Mouse (Mus musculus): Measurements from ENCODE around the gene Bag5.
"Not testable (repeated sequence)": the region's sequence is repeated elsewhere in the genome, so short reads cannot be mapped to it uniquely, and the experiment has no call there.

Bag5 gene

DNA sequence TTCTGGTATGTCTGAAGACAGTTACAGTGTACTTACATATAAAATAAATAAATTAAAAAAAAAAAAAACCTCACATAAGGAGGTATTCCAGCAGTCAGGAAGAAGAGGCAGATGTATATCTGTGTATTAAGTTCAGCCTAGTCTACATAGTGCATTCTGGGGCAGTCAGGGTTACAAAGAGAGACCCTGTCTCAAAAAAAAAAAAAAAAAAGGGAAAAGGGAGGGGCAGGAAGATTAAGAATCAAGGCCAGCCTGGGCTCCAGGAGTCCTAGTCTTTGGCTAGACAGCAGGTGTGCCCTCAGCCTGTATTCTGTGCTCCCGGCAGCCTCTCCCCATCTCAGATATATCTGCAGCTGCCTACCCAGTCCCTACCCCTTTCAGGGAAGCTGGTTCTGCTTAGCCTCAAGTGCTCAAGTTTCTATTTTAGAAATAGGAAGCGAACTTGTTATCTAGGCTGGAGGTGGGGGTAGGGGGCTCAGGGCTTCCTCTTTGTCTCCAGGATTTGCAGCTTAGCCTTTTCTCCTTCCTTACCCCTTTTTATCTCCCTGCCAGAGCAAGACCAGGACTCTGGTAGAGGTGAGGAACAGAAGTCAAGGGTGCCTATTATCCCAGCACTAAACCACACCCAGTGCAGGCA is 38.1 kb downstream of the Bag5 start:
- DNase-seq (ENCODE audit: low read depth), result no peak

DNA sequence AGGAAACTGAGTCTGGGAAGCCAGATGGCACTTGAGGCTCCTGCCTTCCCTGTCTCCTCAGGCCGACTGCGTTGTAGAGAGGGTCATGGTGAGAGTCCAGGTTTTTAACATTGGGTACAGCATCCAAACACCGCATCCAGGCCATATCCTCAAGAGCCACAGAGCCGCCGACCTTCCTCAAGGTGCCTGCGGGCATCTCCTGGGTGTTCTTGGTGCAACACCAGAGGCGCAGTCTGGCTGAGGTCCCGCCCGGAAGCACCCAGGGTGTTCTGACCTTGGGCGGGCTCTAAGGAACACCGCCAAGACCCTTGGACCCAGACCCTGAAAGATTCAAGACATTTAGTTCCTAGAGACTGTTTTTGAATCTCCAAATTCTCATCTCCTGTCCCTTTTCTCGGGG is 40.5 kb downstream of the Bag5 start:
- no peak for DNase-seq (ENCODE audit: low read depth)

DNA sequence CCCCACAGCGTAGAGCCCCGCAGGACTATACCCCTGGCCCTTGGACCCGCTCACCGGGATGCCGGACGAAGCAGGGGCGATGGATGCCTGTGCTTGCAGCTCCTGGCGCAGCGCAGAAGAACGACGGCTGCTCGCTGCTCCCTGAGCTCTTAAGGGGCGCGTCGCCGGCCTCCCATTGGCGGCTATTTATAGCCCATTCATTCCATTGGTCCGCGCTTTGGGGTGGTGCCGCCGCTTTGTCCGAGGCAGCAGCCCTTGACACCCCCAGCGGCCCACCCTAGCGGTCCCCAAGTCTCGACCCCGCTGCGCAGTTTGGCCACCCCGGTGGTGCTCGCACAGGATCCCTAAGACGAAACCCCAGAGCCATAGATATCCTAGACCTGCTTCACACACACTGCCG is 40.9 kb downstream of the Bag5 start, which contains the start of gene Ckb:
Ckb (minus strand) TSS at position 163 of the 400 bp plus-strand sequence.
- DNase-seq (ENCODE audit: low read depth), result no peak

DNA sequence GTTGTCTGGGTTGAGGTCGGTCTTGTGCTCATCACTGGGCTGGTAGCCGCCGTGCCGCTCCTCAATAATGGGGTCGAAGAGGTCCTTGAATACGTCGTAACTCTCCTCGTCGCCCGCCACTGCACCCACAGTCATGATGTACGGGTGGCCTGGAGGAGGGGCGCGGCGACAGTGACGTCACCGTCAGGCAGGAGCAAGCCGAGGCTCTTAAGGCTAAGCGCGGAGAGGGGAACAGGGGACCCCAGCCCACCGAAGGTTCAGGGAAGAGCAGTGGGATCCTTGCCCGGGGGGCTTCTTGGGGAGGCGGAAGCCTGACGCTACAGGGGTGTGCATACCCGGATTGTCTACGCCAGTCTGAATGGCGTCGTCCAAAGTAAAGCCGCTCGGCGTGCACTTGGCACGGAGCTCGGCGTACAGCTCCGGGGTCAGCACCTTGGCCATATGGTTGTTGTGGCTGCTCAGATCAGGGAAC is 41.6 kb downstream of the Bag5 start:
- no peak for DNase-seq (ENCODE audit: low read depth)

DNA sequence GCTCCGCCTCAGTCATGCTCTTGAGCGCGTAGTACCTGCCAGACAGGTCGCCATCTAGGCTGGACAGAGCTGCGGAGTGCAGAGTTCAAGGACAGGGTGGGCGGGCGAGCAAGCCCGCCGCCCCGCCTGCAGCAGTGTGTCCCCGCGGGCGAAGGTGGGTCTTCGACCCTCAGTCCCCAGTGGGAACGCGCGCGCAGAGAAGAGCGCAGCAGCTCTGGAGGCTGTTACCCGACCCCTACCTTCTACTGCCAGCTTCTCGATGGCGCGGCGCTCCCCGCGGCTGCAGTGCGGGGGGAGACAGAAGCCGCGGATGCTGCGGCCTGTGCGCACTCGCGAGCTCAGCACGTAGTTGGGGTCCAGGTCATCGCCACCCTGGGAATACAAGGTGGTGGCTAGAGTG is 42.1 kb downstream of the Bag5 start:
- DNase-seq (ENCODE audit: low read depth), result no peak

DNA sequence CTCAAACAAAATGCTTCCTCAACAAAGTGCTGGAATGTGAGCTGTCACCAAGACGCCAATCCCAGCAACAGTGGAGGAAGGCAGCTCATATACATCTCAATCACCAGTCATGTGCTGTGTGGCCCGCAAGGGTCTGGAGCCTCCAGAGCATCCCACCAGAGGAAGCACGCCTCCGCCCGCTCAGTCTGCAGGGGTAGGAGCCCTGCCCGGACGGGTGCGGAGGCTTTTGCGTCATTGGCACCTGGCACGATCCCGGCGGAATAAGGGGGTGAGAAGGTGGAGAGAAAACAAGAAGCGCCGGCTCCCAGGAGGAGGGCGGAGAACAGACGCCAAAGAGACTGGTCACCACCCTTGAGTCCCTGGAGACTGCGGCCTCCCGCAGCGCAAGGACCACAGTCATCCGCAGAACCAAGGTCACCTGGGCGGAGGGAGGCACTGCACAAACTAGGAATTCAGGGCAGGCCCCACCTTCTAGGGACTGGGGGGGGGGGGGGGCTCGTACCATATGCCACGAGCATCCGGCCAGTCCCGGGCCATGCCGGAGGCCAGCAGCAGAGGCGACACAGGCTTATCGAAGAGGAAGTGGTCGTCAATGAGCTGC is 42.6 kb downstream of the Bag5 start:
- DNase-seq (ENCODE audit: low read depth), result no peak

DNA sequence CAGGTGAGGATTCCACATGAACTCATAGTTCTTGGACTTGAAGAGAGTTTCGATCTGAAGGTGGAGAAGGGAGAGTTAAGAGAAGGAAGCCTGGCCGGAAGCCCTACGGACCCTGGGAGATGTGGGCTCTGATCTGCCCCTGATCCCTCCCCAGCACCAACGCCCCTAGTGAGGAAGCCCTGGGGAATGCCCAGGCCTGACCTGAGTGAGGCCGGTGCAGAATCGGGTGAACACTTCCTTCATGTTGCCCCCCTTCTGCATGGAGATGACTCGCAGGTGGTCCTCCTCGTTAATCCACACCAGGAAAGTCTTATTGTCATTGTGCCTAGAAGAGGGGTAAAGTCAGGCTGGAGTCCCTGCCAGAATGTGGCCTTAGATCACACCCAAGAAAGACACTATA is 43.1 kb downstream of the Bag5 start:
- DNase-seq (ENCODE audit: low read depth), result no peak

DNA sequence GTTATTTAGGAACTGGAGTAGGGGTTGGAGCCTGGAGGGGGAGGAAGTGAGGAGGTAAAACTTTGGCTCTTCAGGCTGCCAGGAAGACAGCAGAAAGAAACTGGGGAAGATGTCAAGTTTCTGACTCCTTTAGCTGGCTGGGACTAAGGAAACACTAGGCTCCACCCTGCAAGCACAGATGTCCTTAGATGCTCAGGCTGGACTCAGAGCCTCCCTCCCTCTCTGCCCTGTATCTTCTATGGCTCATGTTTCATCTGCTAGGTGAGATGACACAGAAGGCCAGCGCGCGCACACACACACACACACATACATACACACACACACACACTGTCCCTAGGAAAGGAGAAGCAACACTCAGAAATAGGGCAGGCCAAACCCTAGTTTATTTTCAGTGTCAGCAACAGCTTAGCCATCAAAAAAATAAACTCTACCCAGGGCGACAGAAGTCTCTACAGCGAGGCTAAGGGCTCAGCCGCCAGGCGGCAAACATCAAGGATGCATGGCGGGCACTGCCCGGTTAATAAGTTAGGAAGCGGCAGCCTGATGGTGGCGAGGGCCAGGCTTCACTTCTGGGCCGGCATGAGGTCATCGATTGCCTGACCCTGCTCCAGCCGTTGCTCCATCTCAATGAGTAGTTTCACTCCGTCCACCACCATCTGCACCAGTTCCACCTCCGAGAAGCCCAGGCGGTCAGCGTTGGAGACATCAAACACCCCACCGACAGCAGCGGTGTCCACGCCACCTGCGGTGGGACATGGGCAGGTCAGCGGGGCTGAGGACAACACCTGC is 43.9 kb downstream of the Bag5 start:
- peak; percentile 68 for DNase-seq (ENCODE audit: low read depth)

DNA sequence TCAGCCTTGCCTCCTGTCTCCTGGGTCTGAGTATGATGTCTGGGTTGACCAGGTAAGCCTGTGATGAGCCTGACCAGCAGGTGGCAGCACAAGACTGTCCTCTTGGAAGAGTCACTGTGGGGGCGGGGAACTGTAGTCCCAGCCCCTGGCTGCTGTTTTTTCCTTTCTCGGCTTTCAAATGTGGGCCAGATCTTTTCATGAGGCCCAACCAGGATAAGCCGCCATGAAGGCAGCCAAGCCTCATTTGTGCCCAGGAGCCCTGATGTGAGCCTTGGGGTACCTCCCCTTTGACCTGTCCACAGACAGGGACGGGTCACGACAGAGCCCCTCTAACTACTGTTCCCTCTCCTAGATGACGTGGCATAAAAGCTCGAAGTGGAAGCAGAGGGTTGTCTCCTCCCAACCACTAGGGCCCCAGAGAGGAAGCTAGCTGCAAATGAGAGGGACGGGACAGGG is 44.6 kb downstream of the Bag5 start:
- DNase-seq (ENCODE audit: low read depth), result peak; percentile 95

DNA sequence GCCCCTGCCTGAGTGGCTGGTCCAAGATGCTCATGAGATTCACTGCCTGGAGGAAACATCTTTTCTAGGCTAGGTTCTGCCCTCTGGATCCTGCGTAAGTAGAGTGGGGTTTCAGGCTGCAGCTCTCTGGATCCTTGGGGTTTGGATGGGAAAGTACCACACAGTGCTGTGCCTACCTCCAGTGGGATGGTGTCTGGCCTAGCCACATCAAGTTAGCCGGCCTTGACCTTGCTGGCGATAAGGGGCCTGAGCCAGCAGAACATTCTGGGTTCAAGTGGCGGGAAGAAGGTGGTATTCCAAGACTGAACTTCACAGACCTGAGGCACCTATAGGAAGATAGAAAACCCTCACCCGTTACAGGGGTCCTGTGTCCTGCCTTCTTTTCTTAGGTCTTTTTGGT is 45.6 kb downstream of the Bag5 start:
- DNase-seq (ENCODE audit: low read depth), result no peak

DNA sequence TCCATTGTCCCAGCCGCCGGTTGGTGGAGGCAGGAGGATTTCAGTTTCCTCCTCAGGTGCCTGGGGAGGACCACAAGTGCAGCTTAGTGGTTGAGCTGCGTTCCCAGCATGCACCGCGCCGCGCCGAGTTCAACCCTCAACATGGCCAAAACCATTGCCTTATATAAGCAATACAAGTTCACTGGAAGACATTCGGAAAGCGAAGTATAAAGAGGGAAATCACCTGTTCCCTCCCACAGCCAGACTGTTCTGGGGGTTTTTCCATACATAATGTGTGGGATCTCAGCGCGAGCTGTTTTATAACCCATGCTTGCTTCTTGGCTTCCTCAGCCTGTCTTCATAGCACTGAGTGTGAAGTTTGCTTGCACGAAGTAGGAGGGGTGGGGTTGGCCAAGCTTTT is 46.7 kb downstream of the Bag5 start:
- DNase-seq (ENCODE audit: low read depth), result no peak

DNA sequence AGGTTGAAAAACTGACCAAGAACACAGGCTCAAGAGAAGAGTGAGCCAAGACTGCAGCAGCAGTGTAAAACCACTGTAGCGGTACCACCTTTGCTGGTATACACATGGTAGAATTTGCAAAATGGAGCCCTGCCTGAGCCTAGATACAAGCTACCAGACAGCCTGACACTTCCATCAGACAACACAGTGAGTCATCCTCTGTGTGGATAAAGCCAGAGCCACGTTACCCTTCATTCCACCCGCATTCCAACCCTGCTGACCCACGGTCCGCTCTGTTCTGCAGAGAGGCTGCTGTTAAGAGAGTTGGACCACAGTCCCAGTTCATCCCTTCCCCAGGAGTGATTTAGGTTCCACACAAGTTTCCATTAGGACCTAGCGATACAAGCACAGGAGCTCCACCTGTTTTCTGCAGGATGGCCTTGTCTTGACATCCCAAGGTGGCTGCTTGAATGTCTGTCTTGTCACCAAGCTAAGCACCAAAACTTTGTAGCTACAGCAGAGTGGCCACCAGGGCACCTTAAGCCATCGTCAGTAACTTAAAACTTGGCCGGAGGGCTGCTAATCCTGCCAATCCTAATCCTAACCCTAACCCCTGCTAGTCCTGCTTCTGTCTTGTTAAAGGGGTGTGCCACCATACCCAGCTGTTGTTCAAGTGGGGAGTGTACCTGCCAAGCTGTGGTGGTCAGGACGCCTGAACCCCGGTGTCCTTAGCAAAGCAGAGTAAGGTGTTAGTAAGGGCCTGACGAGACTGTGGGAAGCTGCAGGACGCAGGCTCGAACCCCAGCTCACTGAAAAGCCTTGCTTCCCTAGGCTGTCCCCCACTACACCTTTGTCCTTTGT is 47.8 kb downstream of the Bag5 start:
- DNase-seq (ENCODE audit: low read depth), result no peak

DNA sequence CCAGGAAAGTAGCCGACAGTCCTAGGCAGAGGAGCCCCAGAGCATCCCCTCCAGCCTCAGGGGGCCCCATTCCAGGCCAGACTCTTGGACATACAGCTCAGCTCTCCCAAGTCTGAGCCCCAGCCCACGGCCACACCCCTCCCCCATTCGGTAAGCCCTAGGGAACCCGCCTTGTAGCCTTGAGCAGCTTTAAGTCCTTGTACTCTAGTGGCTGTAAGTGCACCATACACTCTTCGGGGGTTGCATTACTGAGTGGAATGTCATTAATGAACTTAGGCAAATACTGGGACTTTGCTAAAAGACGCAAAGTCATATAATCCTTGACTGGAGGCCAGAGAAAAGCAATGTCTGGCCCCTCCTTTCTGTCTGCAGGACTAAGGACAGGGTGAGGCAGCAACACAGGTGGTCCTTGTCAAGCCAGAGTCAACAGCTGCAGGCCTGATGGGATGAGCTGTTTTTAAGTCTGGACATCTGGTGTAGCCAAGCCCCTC is 48.9 kb downstream of the Bag5 start:
- DNase-seq (ENCODE audit: low read depth), result no peak

DNA sequence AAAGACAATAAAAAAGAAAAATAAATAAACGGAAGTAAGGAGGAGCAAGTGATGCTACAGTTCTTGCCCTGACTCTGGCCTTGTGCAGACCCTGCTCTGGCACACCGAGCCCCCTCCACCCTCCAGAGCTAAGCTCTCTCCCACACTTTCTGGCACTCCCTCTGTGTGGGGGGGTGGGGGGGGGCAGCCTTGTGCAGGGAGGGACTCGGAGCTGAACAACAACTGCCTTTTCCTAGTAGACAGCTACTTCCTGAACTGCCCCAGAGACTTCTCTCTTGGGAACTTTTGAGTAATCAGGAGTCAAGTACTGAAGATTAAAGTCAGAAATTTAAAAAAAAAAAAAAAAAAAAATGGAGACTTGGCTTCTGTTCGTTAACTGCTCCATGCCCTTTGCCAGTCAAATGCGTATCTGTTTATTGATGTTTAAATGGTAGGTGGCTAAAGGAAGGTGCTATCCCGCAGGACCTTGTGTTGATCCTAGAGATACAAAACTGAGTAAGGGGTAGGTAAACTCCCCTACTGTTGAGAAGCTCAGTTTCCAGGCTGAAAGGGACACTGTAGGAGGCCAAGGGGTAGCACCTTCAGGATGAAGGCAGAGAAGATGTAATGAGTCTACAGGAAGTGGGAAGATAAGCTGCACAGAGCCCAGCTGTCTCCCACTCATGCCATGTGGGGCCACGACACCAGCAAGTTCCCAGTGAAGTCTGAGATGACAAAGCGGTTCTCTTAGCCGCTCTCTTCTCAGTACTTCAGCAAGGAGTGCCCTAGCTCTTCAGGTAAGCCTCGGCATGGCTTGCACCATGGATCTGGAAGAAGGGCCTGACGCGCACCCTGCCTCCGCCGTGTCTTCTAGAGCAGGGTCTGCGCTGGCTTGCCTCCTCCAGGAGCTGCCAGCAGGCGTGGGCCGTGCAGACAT is 49.6 kb downstream of the Bag5 start:
- DNase-seq (ENCODE audit: low read depth), result no peak

DNA sequence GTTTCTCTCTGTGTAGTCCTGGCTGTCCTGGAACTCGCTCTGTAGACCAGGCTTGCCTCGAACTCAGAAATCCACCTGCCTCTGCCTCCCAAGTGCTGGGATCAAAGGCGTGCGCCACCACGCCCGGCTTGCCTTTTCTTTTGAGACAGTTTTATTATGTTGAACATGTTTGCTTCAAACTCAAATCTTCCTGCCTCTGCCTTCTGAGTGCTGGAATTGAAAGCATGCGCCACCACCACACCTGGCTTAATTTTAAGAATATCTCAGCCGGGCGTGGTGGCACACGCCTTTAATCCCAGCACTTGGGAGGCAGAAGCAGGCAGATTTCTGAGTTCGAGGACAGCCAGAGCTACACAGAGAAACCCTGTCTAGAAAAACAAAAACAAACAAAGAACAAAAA is 51.5 kb downstream of the Bag5 start:
- not testable (repeated sequence) for DNase-seq (ENCODE audit: low read depth)

DNA sequence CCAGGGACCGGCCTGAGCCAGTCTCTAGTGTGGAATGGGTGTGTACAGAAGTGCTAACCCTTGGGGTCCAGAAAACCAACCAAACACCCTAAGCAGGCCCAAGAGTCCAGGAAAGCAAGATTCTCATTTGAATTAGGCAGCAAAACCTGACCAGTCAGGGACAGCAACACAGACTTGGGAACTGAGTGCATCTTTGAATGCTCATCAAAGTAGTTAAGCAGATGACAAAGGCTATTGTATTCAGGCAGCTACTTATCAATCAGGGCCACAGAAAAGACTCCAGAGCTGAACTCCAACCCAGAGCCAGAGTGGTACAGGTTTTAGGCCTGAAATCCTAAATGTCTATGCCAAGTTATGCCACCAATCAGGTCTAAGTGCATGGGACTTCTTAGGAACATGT is 52.4 kb downstream of the Bag5 start:
- no peak for DNase-seq (ENCODE audit: low read depth)

Data from 416B (cell line).